Mouse (Mus musculus): ENCODE measurements around the gene Saal1.
"Not testable (repeated sequence)": the region's sequence is repeated elsewhere in the genome, so short reads cannot be mapped to it uniquely, and the experiment has no call there.

Gene Saal1

GRCm38 (mm10) chr7:46710390-46710844 is at the start of gene Saal1:
Saal1 (minus strand) TSS chr7:46710680.
- DNase-seq, result peak; percentile 90

GRCm38 (mm10) chr7:46751490-46751889 is 41.0 kb upstream of the Saal1 start, which contains the start of gene Saa2:
Saa2 (plus strand) TSS chr7:46751790.
- DNase-seq, result no peak

DNA sequence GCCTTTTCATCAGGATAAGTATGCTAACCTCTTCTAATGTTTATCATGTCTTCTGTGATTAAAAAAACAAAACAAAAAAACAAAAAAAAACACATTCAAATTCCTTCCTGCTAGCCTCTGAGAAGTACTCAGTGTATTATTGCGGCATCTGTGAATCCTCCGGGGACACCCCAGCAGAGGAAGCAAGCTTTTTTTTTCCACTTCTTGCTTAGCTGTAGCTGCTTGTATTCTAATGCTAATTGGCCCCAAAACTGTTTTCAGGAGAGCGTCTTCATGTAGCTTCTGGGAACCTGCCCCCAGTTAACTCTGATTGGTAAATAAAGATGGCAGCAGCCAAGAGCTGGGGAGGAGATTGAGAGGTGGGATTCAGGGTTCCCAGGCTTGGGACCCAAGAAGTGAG is 38.0 kb upstream of the Saal1 start:
- DNase-seq, result no peak

GRCm38 (mm10) chr7:46746381-46746780 is 35.9 kb upstream of the Saal1 start:
- DNase-seq, result no peak

- DNase-seq, result no peak
Measured at GRCm38 (mm10) chr7:46745816-46746215, 35.3 kb upstream of the Saal1 start.

DNA sequence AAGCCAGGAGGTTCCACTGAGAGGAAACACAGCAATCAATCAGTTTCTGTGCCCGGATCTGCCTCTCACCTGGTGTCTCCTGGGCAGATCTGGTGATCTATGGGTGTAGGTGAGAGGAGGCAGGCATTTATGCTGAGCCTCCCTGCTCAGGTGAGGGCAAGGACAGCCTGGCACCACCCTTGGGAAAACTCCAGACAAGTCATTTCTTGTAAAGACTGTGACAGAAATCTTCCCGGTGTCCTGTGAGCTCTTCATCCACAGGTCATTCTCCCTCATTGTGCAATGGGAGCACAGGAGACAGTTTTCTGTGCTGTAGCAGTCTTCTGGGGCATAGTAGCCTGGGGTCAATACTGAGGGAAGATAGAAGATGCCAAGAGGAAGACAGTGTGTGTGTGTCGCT is 32.4 kb upstream of the Saal1 start, which contains the start of gene Saa1:
Saa1 (minus strand) TSS at position 101 of the 400 bp plus-strand sequence.
- DNase-seq, result not testable (repeated sequence)

- not testable (repeated sequence) for DNase-seq
Measured at GRCm38 (mm10) chr7:46740041-46740440, 29.6 kb upstream of the Saal1 start.

GRCm38 (mm10) chr7:46738561-46739460 is 28.3 kb upstream of the Saal1 start:
- DNase-seq, result no peak

- DNase-seq, result no peak
Measured at GRCm38 (mm10) chr7:46734983-46735382, 24.5 kb upstream of the Saal1 start.

DNA sequence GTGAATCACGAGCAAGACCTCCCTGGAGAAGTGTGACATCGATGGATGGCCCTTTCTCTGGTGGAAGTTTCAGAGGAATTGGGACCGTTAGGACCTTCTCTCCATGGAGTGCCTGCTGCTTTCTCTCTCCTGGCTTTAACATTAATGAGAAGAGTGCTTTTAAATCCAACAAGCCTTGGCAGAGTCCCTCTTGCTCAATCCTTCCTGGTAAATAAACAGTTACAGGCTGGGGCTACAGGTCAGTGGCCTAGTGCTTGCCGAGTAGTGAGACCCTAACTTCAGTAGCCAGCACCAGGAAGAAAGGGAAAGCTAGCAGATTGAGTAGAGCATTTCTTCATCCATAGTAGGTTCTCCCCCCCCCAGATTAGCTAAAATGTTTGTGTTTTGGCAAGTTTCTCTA is 22.0 kb upstream of the Saal1 start, which contains the start of gene Saa4:
Saa4 (minus strand) TSS at position 146 of the 400 bp plus-strand sequence.
- DNase-seq, result no peak

DNA sequence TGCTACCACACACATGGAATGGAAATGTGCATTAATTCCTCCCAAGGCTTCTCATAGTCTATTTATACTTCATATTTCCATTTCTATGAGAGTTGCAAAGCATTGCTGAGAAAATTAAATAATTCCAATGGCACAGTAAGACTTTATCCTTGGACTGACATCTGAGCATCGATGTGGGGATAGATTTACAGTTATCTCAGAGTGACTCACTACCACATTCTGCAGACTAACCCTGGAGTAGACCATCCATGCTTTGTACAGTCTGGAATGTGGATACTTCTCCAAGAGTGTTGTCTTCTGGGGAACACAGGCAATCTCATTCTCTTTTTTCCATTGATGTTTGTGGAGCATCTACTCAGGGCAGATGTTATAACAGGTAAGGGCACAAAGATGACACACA is 17.1 kb upstream of the Saal1 start:
- DNase-seq, result no peak

GRCm38 (mm10) chr7:46724396-46724795 is 13.9 kb upstream of the Saal1 start:
- DNase-seq, result no peak

DNA sequence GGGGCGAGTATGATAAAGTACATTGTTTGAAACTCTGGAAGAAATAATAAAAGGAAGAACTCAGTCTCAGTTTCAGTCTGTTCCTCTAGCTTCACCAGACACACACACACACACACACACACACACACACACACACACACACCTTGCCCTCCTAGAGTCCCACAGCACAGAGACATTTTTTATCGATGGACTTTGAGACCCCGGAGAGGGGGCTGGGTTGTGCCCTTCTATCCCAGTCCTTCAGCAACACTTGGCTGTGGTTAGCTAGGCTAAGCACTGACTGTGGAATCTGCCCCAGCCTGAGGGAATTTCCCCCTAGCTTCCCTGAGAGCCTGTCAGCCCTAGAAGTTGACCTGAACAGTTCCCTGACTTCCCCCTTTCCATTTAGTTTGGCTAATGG is 13.4 kb upstream of the Saal1 start:
- peak; percentile 6 for DNase-seq

DNA sequence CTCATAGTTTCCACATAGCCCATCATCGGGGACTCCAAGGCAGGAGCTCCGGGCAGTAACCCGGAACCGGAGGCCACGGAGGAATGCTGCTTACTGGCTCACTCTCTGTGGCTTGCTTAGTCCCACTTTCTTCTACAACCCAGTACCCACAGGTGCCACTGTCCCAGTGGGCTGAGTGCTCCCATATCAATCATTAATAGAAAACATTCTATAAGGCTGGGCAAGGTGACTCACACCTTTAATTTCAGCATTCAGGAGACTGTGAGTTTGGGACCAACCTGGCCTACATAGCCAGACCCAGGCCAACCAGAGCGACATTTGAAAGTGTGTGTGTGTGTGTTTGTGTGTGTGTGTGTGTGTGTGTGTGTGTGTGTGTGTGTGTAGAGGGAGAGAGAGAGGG is 12.9 kb upstream of the Saal1 start:
- no peak for DNase-seq

GRCm38 (mm10) chr7:46720460-46720859 is 10.0 kb upstream of the Saal1 start:
- no peak for DNase-seq

- DNase-seq, result peak; percentile 45
Measured at GRCm38 (mm10) chr7:46719526-46719925, 9.0 kb upstream of the Saal1 start.

- no peak for DNase-seq
Measured at GRCm38 (mm10) chr7:46718591-46719270, 8.3 kb upstream of the Saal1 start.

- DNase-seq, result no peak
Measured at GRCm38 (mm10) chr7:46716897-46717296, 6.4 kb upstream of the Saal1 start.

DNA sequence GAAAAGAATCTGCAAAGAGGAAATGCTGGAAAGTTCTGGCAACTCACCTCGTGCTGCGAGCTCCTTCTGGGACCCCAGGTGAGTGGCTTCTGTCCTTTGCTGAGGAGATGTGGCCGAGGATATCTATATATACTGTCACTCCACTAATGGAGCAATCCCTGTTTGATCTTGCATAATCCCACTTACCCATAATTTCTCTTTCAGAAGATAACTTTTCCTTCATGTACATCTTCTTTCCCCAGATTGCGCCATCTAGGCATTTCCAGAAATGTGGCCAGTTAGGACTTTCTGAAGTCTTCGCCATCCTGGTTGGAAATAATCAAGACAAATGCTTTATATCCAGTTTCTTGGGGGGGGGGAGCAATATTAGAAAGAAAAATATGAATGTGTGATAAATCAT is 5.1 kb upstream of the Saal1 start, which contains the start of gene Saa3:
Saa3 (minus strand) TSS at position 101 of the 400 bp plus-strand sequence.
- no peak for DNase-seq

GRCm38 (mm10) chr7:46714518-46714917 is 4.0 kb upstream of the Saal1 start:
- peak; percentile 70 for DNase-seq

- DNase-seq, result peak; percentile 10
Measured at GRCm38 (mm10) chr7:46712250-46712649, 1.8 kb upstream of the Saal1 start.

- no peak for DNase-seq
Measured at GRCm38 (mm10) chr7:46700521-46701025, 9.9 kb downstream of the Saal1 start.

DNA sequence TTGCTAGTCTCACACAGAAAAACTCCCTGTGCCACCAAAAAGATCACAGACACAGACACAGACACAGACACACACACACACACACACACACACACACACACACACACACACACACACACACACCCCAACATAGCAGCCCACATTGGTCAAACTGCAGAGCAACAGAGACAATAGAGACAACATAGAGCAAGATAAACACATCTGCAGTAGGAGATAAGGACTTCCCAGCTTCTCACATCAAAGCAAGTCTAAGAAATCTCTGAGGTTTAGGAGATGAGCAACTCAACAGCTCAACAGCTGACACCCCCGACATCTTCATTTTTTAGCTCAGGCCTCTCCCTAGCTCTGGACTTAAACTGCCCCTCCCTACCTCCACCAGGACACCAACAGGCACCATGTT is 13.7 kb downstream of the Saal1 start:
- DNase-seq, result no peak
